8 mouse cellular contexts compared by ENCODE assay signal in the genomic region with DNA sequence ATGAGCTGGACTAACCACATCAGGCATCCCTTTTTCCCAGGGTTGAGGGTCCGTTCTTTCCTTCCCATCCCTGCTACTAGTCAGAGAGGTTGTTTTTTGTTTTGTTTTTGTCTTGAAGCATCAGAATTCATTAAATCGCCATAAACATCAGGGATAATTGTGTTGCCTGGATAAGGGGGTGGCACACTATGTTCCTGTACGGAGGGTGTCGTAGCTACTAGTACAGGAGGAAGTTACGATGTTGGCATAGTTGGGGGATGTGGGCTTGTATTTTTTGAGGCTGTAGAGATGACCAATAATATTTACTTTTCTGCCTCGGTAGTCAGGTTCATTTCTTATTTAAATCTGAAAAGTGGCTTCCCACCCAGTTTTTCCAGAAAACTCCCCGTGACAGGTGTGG. TPM values are rescaled to one million over a fixed set of nuclear protein-coding genes. Genes with fewer than 3 reads are reported as not detected.
A peak's percentile ranks its signal among the peaks of the same experiment; 100 is the strongest.
DNase-seq lines count a peak whose midpoint lies in the region; ATAC-seq and TF ChIP-seq lines count a peak whose summit lies in the region.

No protein-coding gene starts in this region.

- peaks cover 28% of the 10 kb centered on the region for H3K4me1 ChIP-seq in kidney, embryonic 15.5 days
- H3K4me1 ChIP-seq in embryonic facial prominence, embryonic 15.5 days, result peaks cover 19% of the 10 kb centered on the region
- peaks cover 6% of the 10 kb centered on the region; the same call in 1 of the 2 replicates for H3K4me1 ChIP-seq in intestine, postnatal 0 days (replicated peaks; ENCODE audit: control insufficient read depth, insufficient read depth, low read length)
- peaks cover 25% of the 10 kb centered on the region for H3K4me1 ChIP-seq in midbrain, embryonic 13.5 days (replicated peaks)

- peak overlapping the region; percentile 71 for H3K9ac ChIP-seq in kidney, embryonic 15.5 days
- peak overlapping the region; percentile 72 for H3K9ac ChIP-seq in embryonic facial prominence, embryonic 15.5 days
- H3K9ac ChIP-seq in intestine, postnatal 0 days (ENCODE audit: low read depth, low read length), result peak overlapping the region; percentile 64
- H3K9ac ChIP-seq in midbrain, embryonic 13.5 days (replicated peaks), result peak overlapping the region; percentile 71

- H3K4me3 ChIP-seq in kidney, embryonic 15.5 days (replicated peaks), result peak overlapping the region; percentile 68
- peak overlapping the region; percentile 70 for H3K4me3 ChIP-seq in embryonic facial prominence, embryonic 15.5 days (replicated peaks)
- H3K4me3 ChIP-seq in intestine, postnatal 0 days (ENCODE audit: low read depth, low read length), result peak overlapping the region; percentile 64
- H3K4me3 ChIP-seq in midbrain, embryonic 13.5 days (replicated peaks), result peak overlapping the region; percentile 53

- peak overlapping the region; percentile 54; the same call in 1 of the 2 replicates for H3K27ac ChIP-seq in kidney, embryonic 15.5 days
- H3K27ac ChIP-seq in embryonic facial prominence, embryonic 15.5 days (replicated peaks), result peak overlapping the region; percentile 86
- H3K27ac ChIP-seq in intestine, postnatal 0 days (ENCODE audit: low read depth, low read length), result peak overlapping the region; percentile 86
- no peak overlapping the region for H3K27ac ChIP-seq in midbrain, embryonic 13.5 days

- peak overlapping the region; percentile 94 for H3K4me2 ChIP-seq in kidney, embryonic 15.5 days
- peak overlapping the region; percentile 79 for H3K4me2 ChIP-seq in embryonic facial prominence, embryonic 15.5 days (replicated peaks)
- peak overlapping the region; percentile 93 for H3K4me2 ChIP-seq in intestine, postnatal 0 days (replicated peaks; ENCODE audit: low read depth)
- H3K4me2 ChIP-seq in midbrain, embryonic 13.5 days (replicated peaks), result peak overlapping the region; percentile 85

- intact Hi-C loops in left cerebral cortex, postnatal 4 days (cut with DNase I), result no loop called here

- no peak for TF ChIP-seq CTCF in intestine, postnatal 0 days (IDR thresholded peaks at IDR 0.05; ENCODE audit: low read depth)

- peaks cover 20% of the 10 kb centered on the region for H3K27me3 ChIP-seq in kidney, embryonic 15.5 days
- H3K27me3 ChIP-seq in embryonic facial prominence, embryonic 15.5 days, result no peaks in the 10 kb centered on the region
- H3K27me3 ChIP-seq in intestine, postnatal 0 days (replicated peaks; ENCODE audit: control insufficient read depth, insufficient read depth, low read length), result no peaks in the 10 kb centered on the region
- H3K27me3 ChIP-seq in midbrain, embryonic 13.5 days, result peaks cover 60% of the 10 kb centered on the region

- 7% methylated on average over 7 of the region's 7 CpGs for WGBS in kidney, embryonic 15.5 days
- 7% methylated on average over 7 of the region's 7 CpGs for WGBS in embryonic facial prominence, embryonic 15.5 days
- 4% methylated on average over 7 of the region's 7 CpGs for WGBS in intestine, postnatal 0 days
- WGBS in midbrain, embryonic 13.5 days, result 7% methylated on average over 7 of the region's 7 CpGs

- ATAC-seq in kidney, embryonic 15.5 days (replicated peaks; ENCODE audit: low FRiP score), result no peak
- no peak for ATAC-seq in embryonic facial prominence, embryonic 15.5 days (ENCODE audit: insufficient number of reproducible peaks, low FRiP score, low TSS enrichment, low read depth)
- no peak for ATAC-seq in intestine, postnatal 0 days
- no peak for ATAC-seq in midbrain, embryonic 13.5 days

- H3K36me3 ChIP-seq in kidney, embryonic 15.5 days, result no peaks in the 10 kb centered on the region
- H3K36me3 ChIP-seq in embryonic facial prominence, embryonic 15.5 days, result no peaks in the 10 kb centered on the region
- H3K36me3 ChIP-seq in intestine, postnatal 0 days (ENCODE audit: control insufficient read depth, insufficient read depth), result no peaks in the 10 kb centered on the region
- H3K36me3 ChIP-seq in midbrain, embryonic 13.5 days, result no peaks in the 10 kb centered on the region

- no peaks in the 10 kb centered on the region for H3K9me3 ChIP-seq in kidney, embryonic 15.5 days (replicated peaks)
- H3K9me3 ChIP-seq in embryonic facial prominence, embryonic 15.5 days (replicated peaks), result no peaks in the 10 kb centered on the region
- H3K9me3 ChIP-seq in intestine, postnatal 0 days (ENCODE audit: control insufficient read depth), result no peaks in the 10 kb centered on the region
- no peaks in the 10 kb centered on the region for H3K9me3 ChIP-seq in midbrain, embryonic 13.5 days

- no peak for DNase-seq in kidney, postnatal 25 days
- DNase-seq in ovary, postnatal 10 days (ENCODE audit: low spot score), result no peak
- no peak for DNase-seq in left cerebral cortex, postnatal 4 days
- no peak for DNase-seq in layer of hippocampus, adult 9-11 months

RNA-seq across cellular contexts. Expression of a gene that starts 1.4 kb away (rescaled TPM):
- 5.9 and 6.0 TPM in 2 replicates for polyA plus RNA-seq in kidney, embryonic 15.5 days (2015; fragmentation: Nextera tagmentation; extraction: Ambion mirVana)
- polyA plus RNA-seq in embryonic facial prominence, embryonic 15.5 days (2015; fragmentation: Nextera tagmentation; extraction: Ambion mirVana), result 25.6 and 26.5 TPM in 2 replicates
- 7.1 and 8.2 TPM in 2 replicates for polyA plus RNA-seq in intestine, postnatal 0 days (2015; fragmentation: Nextera tagmentation; extraction: Ambion mirVana)
- polyA plus RNA-seq in midbrain, embryonic 13.5 days (2015; fragmentation: Nextera tagmentation; extraction: Ambion mirVana), result 5.0 TPM in 2 replicates
- total RNA-seq in left cerebral cortex, postnatal 4 days (2021), result 1 to 10 TPM; 7.5 to 7.7 TPM

RNA-seq across cellular contexts. Expression of a gene that starts 4.5 kb away (rescaled TPM):
- 40.2 and 41.4 TPM in 2 replicates for polyA plus RNA-seq in kidney, embryonic 15.5 days (2015; fragmentation: Nextera tagmentation; extraction: Ambion mirVana)
- polyA plus RNA-seq in embryonic facial prominence, embryonic 15.5 days (2015; fragmentation: Nextera tagmentation; extraction: Ambion mirVana), result 37.7 and 38.5 TPM in 2 replicates
- 22.3 and 22.7 TPM in 2 replicates for polyA plus RNA-seq in intestine, postnatal 0 days (2015; fragmentation: Nextera tagmentation; extraction: Ambion mirVana)
- polyA plus RNA-seq in midbrain, embryonic 13.5 days (2015; fragmentation: Nextera tagmentation; extraction: Ambion mirVana), result 50.6 and 51.8 TPM in 2 replicates
- total RNA-seq in left cerebral cortex, postnatal 4 days (2021), result 10 to 100 TPM; 37.5 TPM

RNA-seq across cellular contexts. Expression of a gene that starts 38.4 kb away (rescaled TPM):
- 106 and 107 TPM in 2 replicates for polyA plus RNA-seq in kidney, embryonic 15.5 days (2015; fragmentation: Nextera tagmentation; extraction: Ambion mirVana)
- 105 TPM in 2 replicates for polyA plus RNA-seq in embryonic facial prominence, embryonic 15.5 days (2015; fragmentation: Nextera tagmentation; extraction: Ambion mirVana)
- 23.3 and 24.1 TPM in 2 replicates for polyA plus RNA-seq in intestine, postnatal 0 days (2015; fragmentation: Nextera tagmentation; extraction: Ambion mirVana)
- polyA plus RNA-seq in midbrain, embryonic 13.5 days (2015; fragmentation: Nextera tagmentation; extraction: Ambion mirVana), result 36.2 TPM in 2 replicates
- total RNA-seq in left cerebral cortex, postnatal 4 days (2021), result 10 to 100 TPM in 1 of 2 experiments, 1 to 10 TPM in 1; 8.1 to 10.0 TPM

RNA-seq across cellular contexts. Expression of a gene that starts 39.2 kb away (rescaled TPM):
- 1.2 TPM in 2 replicates for polyA plus RNA-seq in kidney, embryonic 15.5 days (2015; fragmentation: Nextera tagmentation; extraction: Ambion mirVana)
- 27.2 and 29.8 TPM in 2 replicates for polyA plus RNA-seq in embryonic facial prominence, embryonic 15.5 days (2015; fragmentation: Nextera tagmentation; extraction: Ambion mirVana)
- 0.55 and 0.86 TPM in 2 replicates for polyA plus RNA-seq in intestine, postnatal 0 days (2015; fragmentation: Nextera tagmentation; extraction: Ambion mirVana)
- 0.09 and 0.15 TPM in 2 replicates for polyA plus RNA-seq in midbrain, embryonic 13.5 days (2015; fragmentation: Nextera tagmentation; extraction: Ambion mirVana)
- total RNA-seq in left cerebral cortex, postnatal 4 days (2021), result 1 to 10 TPM in 1 of 2 experiments, under 1 TPM in 1; 0.50 to 1.6 TPM

RNA-seq across cellular contexts. Expression of a gene that starts 47.2 kb away (rescaled TPM):
- 71.4 and 72.3 TPM in 2 replicates for polyA plus RNA-seq in kidney, embryonic 15.5 days (2015; fragmentation: Nextera tagmentation; extraction: Ambion mirVana)
- polyA plus RNA-seq in embryonic facial prominence, embryonic 15.5 days (2015; fragmentation: Nextera tagmentation; extraction: Ambion mirVana), result 91.6 and 97.4 TPM in 2 replicates
- polyA plus RNA-seq in intestine, postnatal 0 days (2015; fragmentation: Nextera tagmentation; extraction: Ambion mirVana), result 35.9 and 37.8 TPM in 2 replicates
- polyA plus RNA-seq in midbrain, embryonic 13.5 days (2015; fragmentation: Nextera tagmentation; extraction: Ambion mirVana), result 106 and 107 TPM in 2 replicates
- total RNA-seq in left cerebral cortex, postnatal 4 days (2021), result 100 to 1,000 TPM; 113 TPM
